Mouse (Mus musculus): ENCODE results near the gene Psat1. TPM values are rescaled to one million over a fixed set of nuclear protein-coding genes. Genes with fewer than 3 reads are reported as not detected.

Psat1 gene
- polyA plus RNA-seq, 1 experiment from 2014 or later, result 96.2 TPM

DNA sequence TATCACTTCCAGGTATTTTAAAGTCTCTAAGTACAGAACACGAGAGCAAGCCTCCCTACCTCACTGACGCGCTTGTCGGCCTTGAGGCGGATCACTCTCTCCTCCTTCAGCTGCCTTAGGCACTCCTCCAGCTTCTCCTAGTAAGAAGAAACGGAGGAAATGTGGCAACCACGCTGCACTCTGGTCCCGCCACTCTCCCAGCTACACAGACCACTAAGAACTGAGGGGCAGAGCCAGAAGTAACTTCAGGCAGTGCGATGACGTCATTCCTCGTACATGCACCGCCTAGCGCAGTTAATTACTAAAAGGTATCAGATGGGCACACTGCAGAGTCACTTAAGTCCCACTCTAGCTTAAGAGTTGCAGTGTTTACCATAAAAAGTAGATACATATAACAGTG lies 15.2 kb upstream of the Psat1 start:
- Histone ChIP-seq H3K4me1 (no peaks in the 10 kb centered on the region), H3K27me3 (replicated peaks) (no peaks in the 10 kb centered on the region), H3K27ac (no peak overlapping the region), H3K4me2 (replicated peaks) (no peak overlapping the region), H3K4me3 (no peak overlapping the region), H3K9me3 (no peaks in the 10 kb centered on the region), H3K9ac (no peak overlapping the region), H3K36me3 (peaks cover 48% of the 10 kb centered on the region)
- ATAC-seq (ENCODE audit: low FRiP score, low read depth), result no peak
- WGBS, result 92% methylated on average over 13 of the region's 13 CpGs

DNA sequence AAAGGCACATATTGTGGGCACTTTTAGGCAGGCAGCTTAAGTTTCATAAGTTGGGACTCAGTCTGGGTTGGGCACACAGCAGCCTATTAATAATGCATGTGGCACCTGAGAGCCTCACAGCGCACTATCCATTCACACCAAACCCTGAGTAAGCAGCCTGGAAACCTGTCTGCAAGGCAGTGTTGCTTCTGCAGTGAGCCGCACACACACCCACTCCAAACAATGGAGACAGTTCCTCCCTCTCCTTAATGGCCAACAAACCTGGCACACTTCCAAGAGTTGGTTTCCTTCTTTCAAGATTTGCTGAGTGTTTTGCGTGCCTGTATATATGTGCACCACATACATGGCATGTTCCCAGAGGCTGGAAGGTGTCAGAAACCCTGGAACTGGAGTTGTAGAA lies 3.1 kb upstream of the Psat1 start:
- WGBS, result 76% methylated on average over 3 of the region's 3 CpGs
- no peaks in the 10 kb centered on the region for H3K4me1 ChIP-seq
- H3K4me2 ChIP-seq (replicated peaks), result no peak overlapping the region
- 0 out of 2 replicates have a peak, but pooled peaks cover 3% of the 10 kb centered on the region for H3K9me3 ChIP-seq
- no peak overlapping the region for H3K4me3 ChIP-seq
- H3K27me3 ChIP-seq (replicated peaks), result no peaks in the 10 kb centered on the region
- peaks cover 7% of the 10 kb centered on the region for H3K36me3 ChIP-seq
- H3K9ac ChIP-seq, result no peak overlapping the region
- ATAC-seq (ENCODE audit: low FRiP score, low read depth), result no peak
- no peak overlapping the region for H3K27ac ChIP-seq

DNA sequence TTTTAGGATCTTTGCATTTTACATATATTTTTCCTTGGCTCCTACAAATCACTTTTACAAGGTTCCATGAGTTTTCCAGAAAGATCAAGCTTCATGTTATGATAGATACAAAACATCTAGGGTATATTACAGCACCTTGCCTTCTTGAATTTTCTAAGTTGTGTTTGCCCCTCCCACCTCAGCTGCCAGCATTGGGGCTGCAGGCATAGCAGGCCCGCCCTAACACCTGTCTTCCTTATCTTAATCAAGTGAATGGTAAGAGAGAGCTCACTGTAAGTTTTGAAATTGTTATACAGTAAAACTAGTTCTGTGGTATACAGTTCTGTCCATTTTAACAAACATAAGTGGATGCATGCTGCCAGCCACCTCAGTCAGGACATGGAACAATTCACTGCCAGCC lies 1.7 kb upstream of the Psat1 start:
- no peak overlapping the region for H3K9ac ChIP-seq
- ATAC-seq (ENCODE audit: low FRiP score, low read depth), result no peak
- WGBS, result 82% methylated on average over 1 of the region's 1 CpGs

DNA sequence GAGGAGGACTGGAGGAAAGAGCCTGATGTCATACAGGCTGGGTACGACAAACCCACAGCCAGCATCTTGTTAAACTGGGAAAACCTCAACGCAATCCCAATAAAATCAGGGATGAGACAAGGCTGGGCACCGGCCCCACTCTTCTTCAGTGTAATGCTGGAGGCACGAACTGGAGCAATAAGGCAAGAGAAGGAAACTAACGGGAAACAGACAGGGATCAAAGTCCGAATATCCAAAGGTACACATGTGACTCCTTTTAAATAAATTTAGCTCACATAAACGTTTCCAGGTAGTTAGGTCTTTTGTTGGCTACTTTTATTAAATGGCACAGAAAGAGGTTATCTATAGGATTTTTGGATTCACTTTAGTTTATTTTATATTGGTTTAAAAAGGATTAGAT lies 1.3 kb upstream of the Psat1 start:
- ATAC-seq (ENCODE audit: low FRiP score, low read depth), result no peak
- H3K4me2 ChIP-seq (replicated peaks), result no peak overlapping the region
- H3K27me3 ChIP-seq (replicated peaks), result no peaks in the 10 kb centered on the region
- 91% methylated on average over 7 of the region's 7 CpGs for WGBS
- no peak overlapping the region for H3K9ac ChIP-seq
- no peaks in the 10 kb centered on the region for H3K9me3 ChIP-seq
- H3K27ac ChIP-seq, result no peak overlapping the region
- H3K4me3 ChIP-seq, result no peak overlapping the region
- no peaks in the 10 kb centered on the region for H3K4me1 ChIP-seq
- H3K36me3 ChIP-seq, result no peaks in the 10 kb centered on the region; the same call in 1 of the 2 replicates

More for the DNA sequence above, 1.7 kb upstream of the Psat1 start:
- H3K27me3 ChIP-seq (replicated peaks), result no peaks in the 10 kb centered on the region
- no peaks in the 10 kb centered on the region for H3K9me3 ChIP-seq
- no peak overlapping the region for H3K4me2 ChIP-seq (replicated peaks)
- no peaks in the 10 kb centered on the region for H3K4me1 ChIP-seq
- no peak overlapping the region for H3K27ac ChIP-seq
- H3K36me3 ChIP-seq, result no peaks in the 10 kb centered on the region; the same call in 1 of the 2 replicates
- no peak overlapping the region for H3K4me3 ChIP-seq

DNA sequence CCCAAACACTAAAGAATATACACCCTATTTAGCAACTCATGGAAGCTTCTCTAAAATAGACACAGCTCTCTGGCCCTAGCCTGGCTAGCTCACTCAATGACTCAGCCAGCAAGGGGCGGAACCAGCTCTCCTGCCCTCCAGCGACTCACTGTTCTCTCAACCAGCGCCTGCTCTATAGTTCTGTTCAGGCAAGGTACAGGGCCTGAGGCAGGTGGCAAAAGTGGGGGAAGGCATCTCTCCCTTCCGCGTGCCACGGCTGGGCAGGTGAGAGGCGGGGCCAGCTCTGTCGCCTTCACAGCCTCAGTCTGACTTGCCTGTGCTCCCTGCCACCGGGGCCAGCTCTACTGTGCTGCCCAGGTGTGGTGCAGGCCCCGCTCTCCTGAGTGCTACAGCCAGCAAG lies 474 bp downstream of the Psat1 start:
- Histone ChIP-seq H3K36me3 (no peaks in the 10 kb centered on the region), H3K4me2 (replicated peaks) (no peak overlapping the region), H3K27ac (no peak overlapping the region), H3K9me3 (no peaks in the 10 kb centered on the region), H3K9ac (no peak overlapping the region), H3K27me3 (replicated peaks) (no peaks in the 10 kb centered on the region), H3K4me1 (0 out of 2 replicates have a peak, but pooled peaks cover 3% of the 10 kb centered on the region), H3K4me3 (no peak overlapping the region)
- ATAC-seq (ENCODE audit: low FRiP score, low read depth), result no peak
- WGBS, result 72% methylated on average over 10 of the region's 10 CpGs

DNA sequence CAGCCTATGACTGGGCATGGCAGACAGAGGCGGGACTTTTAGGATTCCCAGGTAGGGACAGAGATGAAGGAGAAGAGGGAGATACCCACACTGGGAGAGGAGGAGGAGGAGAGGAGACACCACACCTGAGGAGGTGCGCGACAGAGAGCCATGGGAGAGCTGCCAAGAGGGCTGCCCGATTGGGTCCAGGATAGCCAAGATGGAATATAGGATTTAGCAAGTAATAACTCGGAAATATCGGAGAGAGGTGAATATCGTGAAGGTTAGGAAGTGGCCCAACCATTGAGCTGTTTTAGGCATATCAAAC lies 4.1 kb downstream of the Psat1 start:
- Histone ChIP-seq H3K4me3 (no peak overlapping the region), H3K27ac (no peak overlapping the region), H3K9me3 (no peaks in the 10 kb centered on the region), H3K4me1 (0 out of 2 replicates have a peak, but pooled peaks cover 3% of the 10 kb centered on the region), H3K27me3 (replicated peaks) (no peaks in the 10 kb centered on the region), H3K36me3 (no peaks in the 10 kb centered on the region), H3K4me2 (replicated peaks) (no peak overlapping the region), H3K9ac (no peak overlapping the region)
- no peak for ATAC-seq (ENCODE audit: low FRiP score, low read depth)
- 71% methylated on average over 7 of the region's 7 CpGs for WGBS

DNA sequence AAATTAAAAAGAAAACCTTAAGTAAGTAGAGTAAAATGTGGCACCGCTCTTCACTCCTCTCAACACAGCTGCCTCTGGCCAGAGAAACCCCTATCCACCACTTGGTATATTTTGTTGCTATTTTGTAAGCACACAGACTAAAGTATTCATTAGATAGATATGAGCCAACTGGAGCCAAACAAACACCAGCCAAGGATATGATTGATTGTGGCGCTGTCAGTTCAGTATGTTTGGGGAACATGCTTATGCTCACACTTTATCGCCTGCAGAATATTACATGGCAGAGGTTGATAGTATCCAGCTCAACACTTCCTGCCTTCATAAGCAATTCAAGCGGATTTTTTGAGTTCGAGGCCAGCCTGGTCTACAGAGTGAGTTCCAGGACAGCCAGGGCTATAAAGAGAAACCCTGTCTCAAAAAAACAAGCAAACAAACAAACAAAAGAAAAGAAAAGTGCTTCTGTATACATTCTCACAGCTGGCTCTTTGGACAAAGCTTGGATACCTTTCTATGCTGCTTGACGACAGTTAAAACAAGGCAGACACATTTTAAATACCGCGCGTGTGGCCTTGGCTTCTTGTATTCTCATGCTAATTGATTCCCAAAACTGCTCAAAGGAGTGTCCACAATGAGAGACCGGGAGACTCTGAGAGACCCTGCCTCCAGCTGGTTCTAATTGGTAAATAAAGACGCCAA lies 4.6 kb downstream of the Psat1 start:
- H3K4me3 ChIP-seq, result no peak overlapping the region
- H3K4me1 ChIP-seq, result 0 out of 2 replicates have a peak, but pooled peaks cover 3% of the 10 kb centered on the region
- no peak overlapping the region for H3K9ac ChIP-seq
- H3K4me2 ChIP-seq (replicated peaks), result no peak overlapping the region
- ATAC-seq (ENCODE audit: low FRiP score, low read depth), result no peak
- no peaks in the 10 kb centered on the region for H3K27me3 ChIP-seq (replicated peaks)
- H3K36me3 ChIP-seq, result no peaks in the 10 kb centered on the region
- no peaks in the 10 kb centered on the region for H3K9me3 ChIP-seq
- 49% methylated on average over 11 of the region's 11 CpGs for WGBS
- no peak overlapping the region for H3K27ac ChIP-seq

DNA sequence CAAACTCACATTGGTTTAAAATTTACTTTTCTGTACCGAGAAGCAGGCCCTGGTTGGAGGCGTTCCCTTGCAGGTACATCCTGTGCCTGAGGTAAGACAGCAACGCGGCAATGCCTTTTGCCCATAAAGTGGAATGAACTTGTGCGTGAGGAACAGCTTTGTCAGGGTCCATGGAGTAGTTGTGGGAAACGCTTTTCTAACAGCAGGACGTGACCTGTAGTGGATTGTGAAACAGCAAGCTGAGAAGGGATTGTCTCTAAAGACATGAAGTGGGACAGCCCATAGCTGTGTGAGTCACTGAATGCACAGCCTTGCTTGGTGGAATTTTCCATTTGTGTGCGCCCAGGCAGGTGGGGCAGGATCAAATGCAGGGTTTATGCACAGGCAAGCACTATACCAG lies 5.7 kb downstream of the Psat1 start:
- Histone ChIP-seq H3K27me3 (replicated peaks) (no peaks in the 10 kb centered on the region), H3K9ac (no peak overlapping the region), H3K4me2 (replicated peaks) (no peak overlapping the region), H3K9me3 (no peaks in the 10 kb centered on the region), H3K4me1 (0 out of 2 replicates have a peak, but pooled peaks cover 3% of the 10 kb centered on the region), H3K27ac (no peak overlapping the region), H3K4me3 (no peak overlapping the region), H3K36me3 (no peaks in the 10 kb centered on the region)
- ATAC-seq (ENCODE audit: low FRiP score, low read depth), result no peak
- 82% methylated on average over 8 of the region's 8 CpGs for WGBS

DNA sequence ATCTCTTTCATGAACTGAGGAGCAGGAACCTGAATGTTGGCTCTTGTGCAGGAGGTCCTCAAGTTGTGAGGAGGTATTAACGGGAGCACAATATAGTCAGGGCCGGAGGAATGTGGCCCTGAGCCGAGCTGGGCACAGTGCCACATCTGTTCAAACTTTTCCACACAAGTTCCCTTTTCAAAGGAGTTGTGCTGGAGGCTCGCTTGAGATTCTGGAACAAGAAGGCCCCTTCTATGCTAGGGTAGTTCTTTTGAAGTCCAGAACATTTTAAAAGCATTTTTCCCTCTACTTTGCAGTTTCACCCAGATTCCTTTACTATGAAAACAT lies 21.5 kb downstream of the Psat1 start:
- Histone ChIP-seq H3K9me3 (no peaks in the 10 kb centered on the region), H3K4me2 (replicated peaks) (peak overlapping the region; percentile 86), H3K27ac (0 out of 2 replicates have a peak overlapping the region, but pooled peaks have one; percentile 50), H3K27me3 (replicated peaks) (no peaks in the 10 kb centered on the region), H3K9ac (no peak overlapping the region), H3K36me3 (no peaks in the 10 kb centered on the region), H3K4me3 (peak overlapping the region; percentile 62; the same call in 1 of the 2 replicates), H3K4me1 (peaks cover 15% of the 10 kb centered on the region)
- peak; percentile 31 for ATAC-seq (ENCODE audit: low FRiP score, low read depth)
- 18% methylated on average over 4 of the region's 4 CpGs for WGBS

DNA sequence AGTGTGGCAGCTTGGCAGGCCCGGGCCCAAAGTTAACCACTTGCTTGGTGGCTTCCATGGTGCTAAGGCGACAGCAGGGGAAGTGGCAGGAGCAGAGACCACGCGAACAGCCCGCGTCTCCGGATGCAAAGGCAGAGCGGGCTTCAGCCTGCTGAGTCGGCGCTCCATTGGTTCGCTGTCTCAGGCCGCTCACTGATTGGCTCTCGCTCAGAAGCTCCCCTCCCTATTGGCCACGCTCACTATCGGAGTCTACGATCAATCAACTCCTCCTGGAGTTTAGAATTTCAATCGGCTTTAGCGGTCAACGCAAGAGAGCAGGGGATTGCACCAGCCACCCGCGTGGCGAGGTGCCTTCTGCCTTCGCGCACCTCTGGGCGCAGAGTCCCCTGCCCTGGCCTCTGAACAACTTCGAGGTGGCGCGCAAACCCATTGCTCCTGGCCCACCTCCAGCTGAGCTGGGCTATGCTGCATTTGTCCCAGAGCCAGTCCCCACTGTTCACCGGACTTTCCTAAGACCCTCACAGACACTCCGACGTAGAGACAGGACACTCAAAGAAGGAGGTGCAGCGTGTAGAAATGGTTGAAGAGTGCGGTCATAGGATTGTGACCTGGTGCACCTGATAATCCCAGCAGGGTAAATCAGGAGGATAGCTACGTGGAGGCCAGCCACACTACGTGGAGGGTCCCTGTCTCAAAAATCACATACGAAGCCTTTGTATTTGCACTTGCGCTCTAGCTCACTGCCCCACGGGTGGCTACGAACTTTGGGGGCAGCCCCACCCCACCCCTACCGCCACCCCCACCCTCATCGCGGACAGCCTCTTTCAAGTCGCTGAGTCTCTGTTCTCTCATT lies 22.0 kb downstream of the Psat1 start:
- Histone ChIP-seq H3K9ac (peak overlapping the region; percentile 68), H3K4me1 (peaks cover 15% of the 10 kb centered on the region), H3K27me3 (replicated peaks) (no peaks in the 10 kb centered on the region), H3K4me2 (replicated peaks) (peak overlapping the region; percentile 86), H3K36me3 (no peaks in the 10 kb centered on the region), H3K27ac (peak overlapping the region; percentile 68; the same call in 1 of the 2 replicates), H3K9me3 (no peaks in the 10 kb centered on the region), H3K4me3 (peak overlapping the region; percentile 62)
- WGBS, result 2% methylated on average over 43 of the region's 43 CpGs
- peak; percentile 99 for ATAC-seq (ENCODE audit: low FRiP score, low read depth)

DNA sequence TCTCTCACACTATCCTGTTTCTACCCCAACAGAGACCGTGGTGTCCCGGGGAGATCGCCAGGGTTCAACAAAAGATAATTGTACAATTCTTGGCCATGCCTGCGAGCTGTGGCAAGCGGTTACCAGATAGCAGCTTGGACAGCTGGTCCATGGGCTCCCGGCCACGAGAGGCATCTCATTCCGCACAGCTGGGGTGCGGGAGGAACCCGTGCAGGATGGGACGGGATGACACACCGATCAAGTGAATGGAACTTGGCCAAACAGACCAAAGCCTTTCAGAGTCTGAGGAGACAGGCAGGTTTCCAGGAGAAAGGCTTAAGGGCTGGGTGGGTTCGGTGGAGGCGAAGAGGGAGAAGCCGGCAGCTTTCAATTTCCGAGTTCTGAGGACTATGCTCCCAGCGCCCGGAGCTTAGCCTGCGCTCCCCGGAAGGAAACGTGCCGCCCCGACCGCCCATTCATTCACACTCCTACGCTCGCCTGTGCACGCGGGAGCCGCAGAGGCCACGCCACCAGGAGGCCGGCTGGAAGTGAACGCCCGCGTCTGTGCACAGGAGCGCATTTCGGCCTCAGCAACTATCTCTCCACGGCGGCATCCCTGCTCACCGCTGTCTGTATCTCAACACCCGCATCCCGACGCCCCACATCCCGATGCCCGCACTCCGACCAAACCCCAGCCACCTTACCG lies 22.8 kb downstream of the Psat1 start:
- Histone ChIP-seq H3K27ac (peak overlapping the region; percentile 68; the same call in 1 of the 2 replicates), H3K9me3 (no peaks in the 10 kb centered on the region), H3K4me3 (peak overlapping the region; percentile 62), H3K4me2 (replicated peaks) (peak overlapping the region; percentile 86), H3K27me3 (replicated peaks) (no peaks in the 10 kb centered on the region), H3K4me1 (peaks cover 15% of the 10 kb centered on the region), H3K36me3 (no peaks in the 10 kb centered on the region), H3K9ac (peak overlapping the region; percentile 68)
- peak; percentile 67 for ATAC-seq (ENCODE audit: low FRiP score, low read depth)
- WGBS, result under 1% methylated on average over 46 of the region's 46 CpGs

DNA sequence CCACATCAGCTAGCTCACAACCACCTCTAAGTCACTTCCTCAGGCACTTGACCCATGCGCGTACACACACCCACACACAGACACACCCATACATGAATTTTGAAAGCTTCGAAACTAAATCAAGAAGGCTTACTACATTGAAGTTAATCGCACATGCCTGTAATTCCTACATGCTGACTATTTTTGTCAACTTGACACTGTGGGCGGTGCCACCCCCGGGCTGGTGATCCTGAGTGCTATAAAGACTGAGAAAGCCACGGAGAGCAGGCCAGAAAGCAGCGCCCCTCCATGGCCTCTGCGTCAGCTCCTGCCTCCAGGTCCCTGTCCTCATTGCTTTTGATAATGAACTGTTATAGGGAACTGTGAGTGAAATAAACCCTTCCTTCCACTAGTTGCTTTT lies 23.7 kb downstream of the Psat1 start:
- Histone ChIP-seq H3K27ac (no peak overlapping the region), H3K9ac (peak overlapping the region; percentile 68), H3K9me3 (no peaks in the 10 kb centered on the region), H3K4me1 (peaks cover 15% of the 10 kb centered on the region), H3K4me2 (replicated peaks) (peak overlapping the region; percentile 86), H3K36me3 (peaks cover 5% of the 10 kb centered on the region; the same call in 1 of the 2 replicates), H3K4me3 (peak overlapping the region; percentile 62), H3K27me3 (replicated peaks) (no peaks in the 10 kb centered on the region)
- no peak for ATAC-seq (ENCODE audit: low FRiP score, low read depth)
- WGBS, result 29% methylated on average over 9 of the region's 9 CpGs

All from neural tube, embryonic 12.5 days (tissue).